Mouse (Mus musculus): Measurements from ENCODE around the gene Fpr-rs4. TPM values are rescaled to one million over a fixed set of nuclear protein-coding genes. Genes with fewer than 3 reads are reported as not detected.
"Not testable (repeated sequence)": the region's sequence is repeated elsewhere in the genome, so short reads cannot be mapped to it uniquely, and the experiment has no call there.

The Fpr-rs4 gene
- total RNA-seq (2021): not detected
- long read RNA-seq, experiment 1: 0 reads
- long read RNA-seq, experiment 2: 0 reads

DNA sequence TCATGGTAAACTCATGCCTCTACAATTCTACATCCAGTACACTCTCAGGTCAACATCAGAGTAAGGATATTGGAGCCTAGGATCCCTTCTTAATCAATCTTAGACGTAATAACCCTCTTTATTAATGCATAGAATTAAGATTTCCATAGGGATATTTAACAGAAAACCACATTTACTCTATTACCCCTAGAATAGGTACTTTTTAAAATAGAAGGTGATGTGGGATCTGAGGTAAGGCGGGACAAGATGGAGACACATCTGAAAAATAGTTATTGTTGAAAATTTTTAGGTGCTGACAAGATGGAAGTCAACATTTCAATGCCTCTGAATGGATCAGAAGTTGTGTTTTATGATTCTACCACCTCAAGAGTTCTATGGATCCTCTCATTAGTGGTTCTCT is at the start of gene Fpr-rs4:
TSS of gene Fpr-rs4 (plus strand) at position 301 of the 400 bp plus-strand sequence.
- no peak within 1 kb of the TSS for H3K4me3 ChIP-seq
- TF ChIP-seq CTCF (IDR thresholded peaks at IDR 0.05): no peak
- intact Hi-C loops (cut with DNase I): no loop called here
- no peak within 1 kb of the TSS for H3K27ac ChIP-seq
- DNase-seq (ENCODE audit: extremely low spot score in 1 of 2, low spot score in 2 of 2): no peak

DNA sequence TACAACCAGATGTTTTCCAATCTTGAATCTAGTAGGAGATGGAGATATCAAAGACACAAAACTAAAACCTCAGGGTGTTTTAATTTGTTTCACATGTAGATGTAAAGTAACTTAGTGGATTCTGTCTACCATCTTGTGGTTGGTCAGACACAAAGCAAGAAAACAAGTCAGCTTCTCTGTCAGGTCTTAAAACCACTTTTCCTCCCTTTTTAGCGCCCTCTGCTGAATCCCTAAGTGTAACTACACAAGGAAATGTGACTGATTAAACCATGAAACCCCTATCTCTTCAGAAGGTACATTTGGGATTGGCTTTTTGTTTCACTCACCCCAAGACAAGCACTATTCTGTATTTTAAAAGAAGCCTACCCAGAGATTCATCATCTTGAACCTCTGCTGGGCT is 48.1 kb upstream of the Fpr-rs4 start:
- H3K4me3 ChIP-seq: no peak overlapping the region
- no peak; the same call in 1 of the 2 replicates for TF ChIP-seq CTCF (IDR thresholded peaks at IDR 0.05)
- H3K27ac ChIP-seq: no peak overlapping the region
- intact Hi-C loops (cut with DNase I): no loop called here
- DNase-seq (ENCODE audit: extremely low spot score in 1 of 2, low spot score in 2 of 2): no peak

DNA sequence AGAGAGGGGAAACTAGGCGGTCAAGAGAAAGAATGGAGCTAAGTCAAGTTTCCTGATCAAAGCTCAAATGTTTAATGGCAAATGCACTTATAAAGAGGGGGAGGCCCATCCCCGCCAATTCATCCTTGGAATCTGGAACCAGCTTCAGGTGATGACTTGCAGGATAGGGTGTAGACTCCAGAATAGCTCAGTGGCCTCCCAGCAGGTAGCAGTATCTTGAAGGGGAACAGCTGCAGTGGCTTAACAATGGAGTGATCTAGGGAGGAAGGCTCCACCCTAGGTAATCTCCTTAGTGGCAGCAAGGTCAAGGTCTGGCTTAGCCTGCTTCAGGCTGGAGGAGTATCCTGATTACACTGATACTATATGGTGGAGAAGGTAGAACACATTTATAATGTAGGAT is 40.3 kb upstream of the Fpr-rs4 start:
- H3K27ac ChIP-seq; intact Hi-C loops (cut with DNase I); H3K4me3 ChIP-seq; DNase-seq (ENCODE audit: extremely low spot score in 1 of 2, low spot score in 2 of 2): not testable (repeated sequence)

DNA sequence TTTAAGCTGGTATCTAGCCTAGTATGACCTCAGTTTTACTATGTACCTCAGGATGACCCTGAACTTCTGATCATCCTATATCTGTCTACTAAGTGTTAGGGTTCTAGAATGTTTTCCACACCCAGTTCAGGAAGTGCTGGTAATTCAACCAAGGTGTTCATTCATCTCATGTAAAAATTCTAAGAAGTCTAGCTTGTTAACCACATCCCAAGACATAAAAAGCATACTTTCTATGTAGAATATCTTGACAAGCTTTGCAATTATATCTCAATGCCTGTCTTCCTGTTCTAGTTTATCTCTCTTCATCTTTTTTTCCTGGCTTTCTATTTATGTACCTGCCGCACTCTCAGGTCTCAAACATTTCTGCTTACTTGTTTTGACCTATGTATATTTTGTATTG is 16.8 kb upstream of the Fpr-rs4 start:
- no peak for DNase-seq (ENCODE audit: extremely low spot score in 1 of 2, low spot score in 2 of 2)
- no peak overlapping the region for H3K4me3 ChIP-seq
- no peak for TF ChIP-seq CTCF (IDR thresholded peaks at IDR 0.05)
- intact Hi-C loops (cut with DNase I): no loop called here
- no peak overlapping the region for H3K27ac ChIP-seq

DNA sequence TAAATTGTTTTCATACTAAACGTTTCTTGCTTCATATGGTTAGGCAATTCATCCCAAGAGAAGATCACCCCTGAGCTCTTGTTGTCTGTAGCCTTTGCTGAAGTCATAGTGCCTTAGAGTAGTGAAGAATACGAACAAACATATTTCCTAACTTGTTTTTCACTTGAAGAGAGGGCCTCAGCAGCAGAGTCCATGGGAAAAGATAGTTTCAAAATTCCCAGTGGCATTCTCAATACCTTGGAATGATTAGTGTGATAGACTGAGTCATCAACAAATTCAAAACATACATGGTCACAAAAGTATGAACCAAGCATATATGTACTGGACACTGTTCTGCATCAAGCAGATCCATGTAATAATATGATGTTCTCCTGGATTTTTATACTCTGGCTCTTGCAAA is 27.6 kb downstream of the Fpr-rs4 start, which contains the start of gene Vmn2r124:
TSS of gene Vmn2r124 (plus strand) at position 301 of the 400 bp plus-strand sequence.
- H3K4me3 ChIP-seq: no peak within 1 kb of the TSS
- DNase-seq (ENCODE audit: extremely low spot score in 1 of 2, low spot score in 2 of 2): no peak
- no peak within 1 kb of the TSS for H3K27ac ChIP-seq
- intact Hi-C loops (cut with DNase I): no loop called here
- no peak for TF ChIP-seq CTCF (IDR thresholded peaks at IDR 0.05)

Other genes with a start within 250 kb of the Fpr-rs4 start
- 100 to 1,000 TPM; 107 to 114 TPM for gene Spaca6, start 194.6 kb upstream of the Fpr-rs4 start, total RNA-seq (2021)
- gene Has1, start 166.5 kb upstream of the Fpr-rs4 start, total RNA-seq (2021): under 1 TPM; 0.81 to 0.82 TPM
- not detected for gene Fpr1, start 137.8 kb upstream of the Fpr-rs4 start, total RNA-seq (2021)
- not detected for gene Fpr2, start 133.9 kb upstream of the Fpr-rs4 start, total RNA-seq (2021)
- gene Fpr3, start 133.9 kb upstream of the Fpr-rs4 start, total RNA-seq (2021): not detected
- gene Vmn2r124, start 27.7 kb downstream of the Fpr-rs4 start, total RNA-seq (2021): not detected
- not detected for gene Vmn2r91, start 63.3 kb downstream of the Fpr-rs4 start, total RNA-seq (2021)
- gene Vmn2r92, start 130.2 kb downstream of the Fpr-rs4 start, total RNA-seq (2021): not detected

Measured in left cerebral cortex, adult 2 months (tissue).